Mouse (Mus musculus) left cerebral cortex, postnatal 4 days (tissue): ENCODE data around the gene Ehd2. TPM values are rescaled to one million over a fixed set of nuclear protein-coding genes. Genes with fewer than 3 reads are reported as not detected.
A peak's percentile ranks its signal among the peaks of the same experiment; 100 is the strongest.

Source experiments
- DNase-seq: peaks from one replicate; pipeline ENCODE4 v3.0.0-alpha.2; 2022
- intact Hi-C: fragments of 180-260 bp; cut with DNase I; formaldehyde crosslinking; loops from one replicate; pipeline ENCODE4 v1.15.1; 2025
- total RNA-seq, 2 experiments: library from RNA; stranded (reverse); gene quantifications; 2 replicates each; pipeline ENCODE4 v1.2.3; 2021

Ehd2 gene
- 1 to 10 TPM; 6.2 to 6.7 TPM for total RNA-seq

GRCm38 (mm10) chr7:15967312-15967711 lies at the start of gene Ehd2:
Ehd2 (minus strand) TSS chr7:15967567.
- intact Hi-C loops = no loop called here
- DNase-seq = peak; percentile 65

GRCm38 (mm10) chr7:16015384-16015783 lies 48.0 kb upstream of the Ehd2 start:
- intact Hi-C loops = no loop called here
- DNase-seq = no peak

GRCm38 (mm10) chr7:16014521-16015175 lies 47.3 kb upstream of the Ehd2 start:
- intact Hi-C loops = no loop called here
- DNase-seq = no peak

- no peak for DNase-seq
- intact Hi-C loops = no loop called here
Observed at GRCm38 (mm10) chr7:16013722-16014275, 46.4 kb upstream of the Ehd2 start.

GRCm38 (mm10) chr7:16012576-16013263 lies 45.4 kb upstream of the Ehd2 start:
- peak; percentile 16 for DNase-seq
- intact Hi-C loops = no loop called here

GRCm38 (mm10) chr7:16011418-16012085 lies 44.2 kb upstream of the Ehd2 start:
- no peak for DNase-seq
- intact Hi-C loops = no loop called here

GRCm38 (mm10) chr7:16010649-16011048 lies 43.3 kb upstream of the Ehd2 start:
- DNase-seq = no peak
- intact Hi-C loops = no loop called here

- intact Hi-C loops = no loop called here
- DNase-seq = no peak
Observed at GRCm38 (mm10) chr7:16009636-16010035, 42.3 kb upstream of the Ehd2 start.

GRCm38 (mm10) chr7:16005020-16005419 lies 37.7 kb upstream of the Ehd2 start:
- DNase-seq = no peak
- intact Hi-C loops = no loop called here

- intact Hi-C loops = no loop called here
- DNase-seq = no peak
Observed at GRCm38 (mm10) chr7:16004177-16004856, 37.0 kb upstream of the Ehd2 start.

GRCm38 (mm10) chr7:16003032-16003431 lies 35.7 kb upstream of the Ehd2 start:
- intact Hi-C loops = no loop called here
- no peak for DNase-seq

GRCm38 (mm10) chr7:16002171-16002570 lies 34.8 kb upstream of the Ehd2 start:
- intact Hi-C loops = no loop called here
- DNase-seq = no peak

- intact Hi-C loops = no loop called here
- DNase-seq = no peak
Observed at GRCm38 (mm10) chr7:16001691-16002090, 34.3 kb upstream of the Ehd2 start.

GRCm38 (mm10) chr7:15993789-15994188 lies 26.4 kb upstream of the Ehd2 start:
- DNase-seq = no peak
- intact Hi-C loops = no loop called here

- no peak for DNase-seq
- intact Hi-C loops = no loop called here
Observed at GRCm38 (mm10) chr7:15993152-15993551, 25.8 kb upstream of the Ehd2 start.

GRCm38 (mm10) chr7:15991764-15992163 lies 24.4 kb upstream of the Ehd2 start:
- intact Hi-C loops = no loop called here
- no peak for DNase-seq

- intact Hi-C loops = no loop called here
- no peak for DNase-seq
Observed at GRCm38 (mm10) chr7:15987661-15988356, 20.4 kb upstream of the Ehd2 start.

- no peak for DNase-seq
- intact Hi-C loops = loop anchor here (5.0 kb wide), 1 partner anchor 64 kb away; the partner anchor contains the start of gene Bicra
Observed at GRCm38 (mm10) chr7:15982729-15983407, 15.5 kb upstream of the Ehd2 start.

- intact Hi-C loops = loop anchor here (5.0 kb wide), 1 partner anchor 66 kb away; the partner anchor contains the start of gene Bicra
- no peak for DNase-seq
Observed at GRCm38 (mm10) chr7:15981538-15981937, 14.2 kb upstream of the Ehd2 start.

- no peak for DNase-seq
- intact Hi-C loops = loop anchor here (5.0 kb wide), 1 partner anchor 67 kb away; the partner anchor contains the start of gene Bicra
Observed at GRCm38 (mm10) chr7:15980246-15980645, 12.9 kb upstream of the Ehd2 start.
